Mouse (Mus musculus) left cerebral cortex, adult 9 months (tissue): ENCODE measurements at regions not wholly inside any gene's neighbourhood (a gene's known extent, or its start where the extent isn't known, plus 50 kb on each side); places are given as distances from the start of the nearest gene placed in this dataset.
"Not testable (repeated sequence)": the region's sequence is repeated elsewhere in the genome, so short reads cannot be mapped to it uniquely, and the experiment has no call there.

Experiments used
- DNase-seq, 2 experiments: peaks; one replicate each; pipeline ENCODE4 v3.0.0; 2022; ENCODE audit warnings: low spot score in 2 of 2

GRCm38 (mm10) chr15:8767624-8768571 lies 57.3 kb upstream of the Slc1a3 start:
- no peak for DNase-seq

GRCm38 (mm10) chr15:8766208-8766607 lies 55.6 kb upstream of the Slc1a3 start:
- not testable (repeated sequence) for DNase-seq

GRCm38 (mm10) chr15:8761741-8762271 lies 51.2 kb upstream of the Slc1a3 start:
- no peak for DNase-seq

- no peak for DNase-seq
Measured at GRCm38 (mm10) chr15:8761132-8761531, 50.6 kb upstream of the Slc1a3 start.
